Mouse (Mus musculus) megakaryocyte-erythroid progenitor cell, adult 5 weeks (primary cell): ENCODE results near the gene Ly6g6f. TPM values are rescaled to one million over a fixed set of nuclear protein-coding genes. Genes with fewer than 3 reads are reported as not detected.

Source experiments
- polyA plus RNA-seq: library from polyadenylated mRNA; stranded (reverse); fragments of >175 nt; gene quantifications from 2 replicates; pipeline ENCODE4 v1.2.3, GENCODE M21; 2012

Ly6g6f gene
- polyA plus RNA-seq, 1 experiment, result 0.06 TPM

GRCm38 (mm10) chr17:35046681-35047455 is 38.5 kb downstream of the Ly6g6f start, which contains the start of gene Msh5:
Gene Msh5, minus strand, starts transcription at chr17:35046745.

Other genes starting within 250 kb of the Ly6g6f start
- 65.1 and 75.3 TPM in 2 replicates for gene Stk19, start 248.7 kb downstream of the Ly6g6f start, polyA plus RNA-seq
- 106 TPM in 2 replicates for gene Dxo, start 248.6 kb downstream of the Ly6g6f start, polyA plus RNA-seq
- gene Skiv2l, start 235.4 kb downstream of the Ly6g6f start, polyA plus RNA-seq, result 63.8 and 69.0 TPM in 2 replicates
- 308 and 315 TPM in 2 replicates for gene Nelfe, start 235.2 kb downstream of the Ly6g6f start, polyA plus RNA-seq
- 0.13 TPM in 1 of 2 replicates, not detected in the other for gene Cfb, start 223.1 kb downstream of the Ly6g6f start, polyA plus RNA-seq
- 51.5 and 66.6 TPM in 2 replicates for gene Zbtb12, start 206.1 kb downstream of the Ly6g6f start, polyA plus RNA-seq
- gene Gm20547, start 203.6 kb downstream of the Ly6g6f start, polyA plus RNA-seq, result not detected in 2 replicates
- 2.0 and 2.3 TPM in 2 replicates for gene C2, start 187.3 kb downstream of the Ly6g6f start, polyA plus RNA-seq
- gene Ehmt2, start 187.1 kb downstream of the Ly6g6f start, polyA plus RNA-seq, result 441 and 469 TPM in 2 replicates
- not detected in 2 replicates for gene Slc44a4, start 171.1 kb downstream of the Ly6g6f start, polyA plus RNA-seq
- gene Neu1, start 154.4 kb downstream of the Ly6g6f start, polyA plus RNA-seq, result 52.4 and 79.9 TPM in 2 replicates
- 425 and 1,961 TPM in 2 replicates for gene Hspa1b, start 126.4 kb downstream of the Ly6g6f start, polyA plus RNA-seq
- 0.52 TPM in 1 of 2 replicates, not detected in the other for gene Gm20481, start 115.7 kb downstream of the Ly6g6f start, polyA plus RNA-seq
- gene Hspa1a, start 113.5 kb downstream of the Ly6g6f start, polyA plus RNA-seq, result 239 and 1,296 TPM in 2 replicates
- gene Hspa1l, start 112.9 kb downstream of the Ly6g6f start, polyA plus RNA-seq, result 0.06 TPM in 1 of 2 replicates, not detected in the other
- gene Lsm2, start 103.7 kb downstream of the Ly6g6f start, polyA plus RNA-seq, result 154 and 167 TPM in 2 replicates
- 841 and 875 TPM in 2 replicates for gene Vars, start 84.6 kb downstream of the Ly6g6f start, polyA plus RNA-seq
- gene Vwa7, start 69.0 kb downstream of the Ly6g6f start, polyA plus RNA-seq, result 0.24 and 0.38 TPM in 2 replicates
- 6.0 and 11.9 TPM in 2 replicates for gene Sapcd1, start 57.6 kb downstream of the Ly6g6f start, polyA plus RNA-seq
- gene Msh5, start 38.9 kb downstream of the Ly6g6f start, polyA plus RNA-seq, result 3.4 and 5.4 TPM in 2 replicates
- 109 and 129 TPM in 2 replicates for gene Clic1, start 35.6 kb downstream of the Ly6g6f start, polyA plus RNA-seq
- 33.8 and 58.4 TPM in 2 replicates for gene Ddah2, start 26.6 kb downstream of the Ly6g6f start, polyA plus RNA-seq
- 0.09 TPM in 1 of 2 replicates, not detected in the other for gene Ly6g6c, start 20.2 kb downstream of the Ly6g6f start, polyA plus RNA-seq
- gene Mpig6b, start 19.4 kb downstream of the Ly6g6f start, polyA plus RNA-seq, result 0.04 TPM in 1 of 2 replicates, not detected in the other
- gene Ly6g6e, start 8.7 kb downstream of the Ly6g6f start, polyA plus RNA-seq, result not detected in 2 replicates
- gene Ly6g6d, start 7.5 kb downstream of the Ly6g6f start, polyA plus RNA-seq, result 0.26 TPM in 1 of 2 replicates, not detected in the other
- gene Abhd16a, start 3.7 kb upstream of the Ly6g6f start, polyA plus RNA-seq, result 118 and 123 TPM in 2 replicates
- not detected in 2 replicates for gene Ly6g5c, start 22.7 kb upstream of the Ly6g6f start, polyA plus RNA-seq
- gene Ly6g5b, start 29.8 kb upstream of the Ly6g6f start, polyA plus RNA-seq, result 0.45 and 0.69 TPM in 2 replicates
- gene Gpank1, start 35.8 kb upstream of the Ly6g6f start, polyA plus RNA-seq, result 73.8 and 84.9 TPM in 2 replicates
- gene Csnk2b, start 36.4 kb upstream of the Ly6g6f start, polyA plus RNA-seq, result 77.7 and 78.6 TPM in 2 replicates
- gene D17H6S53E, start 40.8 kb upstream of the Ly6g6f start, polyA plus RNA-seq, result 4.1 and 4.4 TPM in 2 replicates
- gene Apom, start 46.4 kb upstream of the Ly6g6f start, polyA plus RNA-seq, result 0.37 and 0.84 TPM in 2 replicates
- gene Bag6, start 49.6 kb upstream of the Ly6g6f start, polyA plus RNA-seq, result 683 and 812 TPM in 2 replicates
- 1,479 and 1,500 TPM in 2 replicates for gene Prrc2a, start 79.3 kb upstream of the Ly6g6f start, polyA plus RNA-seq
- gene Aif1, start 90.5 kb upstream of the Ly6g6f start, polyA plus RNA-seq, result 3.5 and 4.0 TPM in 2 replicates
- 3.8 and 6.6 TPM in 2 replicates for gene Lst1, start 102.8 kb upstream of the Ly6g6f start, polyA plus RNA-seq
- gene Ltb, start 108.8 kb upstream of the Ly6g6f start, polyA plus RNA-seq, result 14.0 and 15.6 TPM in 2 replicates
- 12.8 and 21.1 TPM in 2 replicates for gene Tnf, start 116.4 kb upstream of the Ly6g6f start, polyA plus RNA-seq
- 0.10 and 0.22 TPM in 2 replicates for gene Lta, start 119.7 kb upstream of the Ly6g6f start, polyA plus RNA-seq
- gene Gm16181, start 135.2 kb upstream of the Ly6g6f start, polyA plus RNA-seq, result not detected in 2 replicates
- gene Atp6v1g2, start 148.1 kb upstream of the Ly6g6f start, polyA plus RNA-seq, result 5.5 and 9.2 TPM in 2 replicates
- 42.2 and 43.8 TPM in 2 replicates for gene Nfkbil1, start 150.2 kb upstream of the Ly6g6f start, polyA plus RNA-seq
- 404 and 440 TPM in 2 replicates for gene Ddx39b, start 156.1 kb upstream of the Ly6g6f start, polyA plus RNA-seq
- gene H2-D1, start 177.1 kb upstream of the Ly6g6f start, polyA plus RNA-seq, result 854 and 953 TPM in 2 replicates
- not detected in 2 replicates for gene H2-Q1, start 234.8 kb upstream of the Ly6g6f start, polyA plus RNA-seq